Mouse (Mus musculus) natural killer cell, adult 2 months (primary cell): ENCODE data around the gene Ssu72.
"Not testable (repeated sequence)": the region's sequence is repeated elsewhere in the genome, so short reads cannot be mapped to it uniquely, and the experiment has no call there.

Experiments used
- DNase-seq, 2 experiments: peaks; one replicate each; pipeline ENCODE4 v3.0.0; 2022; ENCODE audit warnings: low spot score in 2 of 2

The Ssu72 gene

GRCm38 (mm10) chr4:155700425-155700824 is 4.2 kb upstream of the Ssu72 start:
- DNase-seq = no peak

- DNase-seq = no peak
Measured at GRCm38 (mm10) chr4:155703425-155703929, 1.1 kb upstream of the Ssu72 start.

- DNase-seq = no peak
Measured at GRCm38 (mm10) chr4:155705592-155705929, 961 bp downstream of the Ssu72 start.

GRCm38 (mm10) chr4:155708582-155708981 is 4.0 kb downstream of the Ssu72 start:
- DNase-seq = no peak

- DNase-seq = no peak
Measured at GRCm38 (mm10) chr4:155708988-155709387, 4.4 kb downstream of the Ssu72 start.

- no peak for DNase-seq
Measured at GRCm38 (mm10) chr4:155710521-155711252, 6.1 kb downstream of the Ssu72 start.

GRCm38 (mm10) chr4:155721668-155722083 is 17.1 kb downstream of the Ssu72 start:
- DNase-seq = peak; percentile 38 to 46

- no peak for DNase-seq
Measured at GRCm38 (mm10) chr4:155727993-155728392, 23.4 kb downstream of the Ssu72 start.

- no peak for DNase-seq
Measured at GRCm38 (mm10) chr4:155733267-155733666, 28.7 kb downstream of the Ssu72 start.

- peak; percentile 38 to 47 for DNase-seq
Measured at GRCm38 (mm10) chr4:155734350-155734941, 29.8 kb downstream of the Ssu72 start, which contains the start of gene Tmem240. Tmem240 (plus strand) TSS chr4:155734800.

GRCm38 (mm10) chr4:155734951-155735702 is 30.5 kb downstream of the Ssu72 start:
- DNase-seq = peak; percentile 12 to 21

GRCm38 (mm10) chr4:155735788-155736187 is 31.2 kb downstream of the Ssu72 start:
- no peak for DNase-seq

- DNase-seq = no peak
Measured at GRCm38 (mm10) chr4:155736421-155736820, 31.8 kb downstream of the Ssu72 start.

- DNase-seq = no peak
Measured at GRCm38 (mm10) chr4:155738262-155738661, 33.7 kb downstream of the Ssu72 start.

GRCm38 (mm10) chr4:155739152-155739551 is 34.6 kb downstream of the Ssu72 start:
- DNase-seq = no peak

GRCm38 (mm10) chr4:155739741-155740636 is 35.4 kb downstream of the Ssu72 start:
- no peak for DNase-seq

GRCm38 (mm10) chr4:155740681-155741080 is 36.1 kb downstream of the Ssu72 start:
- DNase-seq = not testable (repeated sequence)

- DNase-seq = no peak
Measured at GRCm38 (mm10) chr4:155742684-155743083, 38.1 kb downstream of the Ssu72 start.

GRCm38 (mm10) chr4:155744474-155744873 is 39.9 kb downstream of the Ssu72 start:
- no peak for DNase-seq

- DNase-seq = no peak
Measured at GRCm38 (mm10) chr4:155745136-155745535, 40.5 kb downstream of the Ssu72 start.

- no peak for DNase-seq
Measured at GRCm38 (mm10) chr4:155746036-155746548, 41.5 kb downstream of the Ssu72 start.
